Mouse (Mus musculus) bone marrow, adult 2 months (tissue): ENCODE measurements around the gene Extl1.

Experiments
- CTCF ChIP-seq: fragments of 200-500 bp; IDR thresholded peaks from 2 replicates; pipeline ENCODE4 v1.5.1; 2011; ENCODE audit warnings: low read length, control low read depth; ENCODE audit not compliant: control insufficient read depth, insufficient read depth
- POLR2A ChIP-seq: fragments of 200-500 bp; IDR thresholded peaks from 2 replicates; pipeline ENCODE4 v1.6.1; 2011; ENCODE audit warnings: low read depth, mild to moderate bottlenecking, control low read depth, low read length, borderline replicate concordance; ENCODE audit not compliant: control insufficient read depth

DNA sequence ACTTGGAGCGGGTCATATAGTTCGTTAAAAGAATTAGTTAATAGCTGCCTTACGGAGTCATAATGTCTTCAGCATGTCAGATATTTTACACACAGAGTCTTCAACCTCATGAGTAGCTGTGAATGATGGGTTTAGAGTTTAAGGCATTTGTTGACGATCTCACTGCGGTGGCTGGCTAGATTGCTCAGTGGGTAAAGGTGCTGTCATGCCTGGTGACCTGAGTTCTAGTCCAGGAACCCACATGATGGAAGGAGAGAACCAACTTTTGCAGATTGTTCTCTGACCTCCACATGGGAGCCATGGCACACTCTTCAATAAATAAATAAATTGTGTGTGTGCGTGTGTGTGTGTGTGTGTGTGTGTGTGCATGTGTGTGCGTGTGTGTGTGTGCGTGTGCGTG is 14.1 kb upstream of the Extl1 start:
- TF ChIP-seq CTCF (no peak), POLR2A (no peak)
